Comparison of ENCODE assay signal across 8 mouse cellular contexts in the genomic region with DNA sequence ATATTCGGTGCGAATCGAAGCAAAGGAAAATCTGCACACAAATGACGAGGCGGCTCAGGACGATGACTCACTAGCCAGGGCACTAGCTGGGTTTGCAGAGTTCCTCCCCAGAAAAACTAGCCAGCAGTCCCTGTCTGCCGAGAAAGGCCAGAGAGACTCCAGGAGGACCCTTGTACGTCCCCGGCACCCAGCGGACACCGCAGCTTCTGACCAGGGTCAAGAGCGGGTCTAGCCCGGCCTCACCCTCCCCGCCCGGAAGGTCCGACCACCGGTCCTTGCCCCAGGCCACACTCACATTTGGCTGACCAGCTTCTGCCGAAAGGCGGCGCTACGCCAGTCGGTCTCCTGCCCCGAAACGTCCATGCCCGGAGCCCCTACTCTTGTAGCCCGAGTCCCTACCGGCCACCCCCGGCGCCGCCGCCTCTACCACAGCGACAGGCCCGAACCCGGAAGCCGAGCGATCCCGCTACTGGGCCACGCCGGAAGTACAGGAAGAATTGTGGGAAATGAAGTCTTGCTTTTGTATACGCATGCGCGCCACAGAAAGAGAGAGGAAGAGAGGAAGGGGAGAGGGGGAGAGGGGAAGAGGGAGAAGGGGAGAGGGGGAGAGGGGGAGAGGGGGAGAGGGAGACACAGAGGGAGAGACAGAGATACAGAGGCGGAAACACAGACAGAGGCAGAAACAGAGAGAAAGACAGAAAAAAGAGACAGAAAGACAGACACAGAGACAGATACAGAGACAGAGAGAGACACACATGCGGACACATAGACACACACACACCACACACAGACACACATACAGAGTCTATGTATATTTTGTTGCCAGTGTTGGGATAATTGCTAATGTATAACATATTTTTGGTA. TPM values are rescaled to one million over a fixed set of nuclear protein-coding genes. Genes with fewer than 3 reads are reported as not detected.
DNase-seq lines count a peak whose midpoint lies in the region; ATAC-seq and TF ChIP-seq lines count a peak whose summit lies in the region.

No protein-coding gene starts in this region.

- H3K4me2 ChIP-seq in lung, postnatal 0 days (replicated peaks; ENCODE audit: low read depth, low read length): peak overlapping the region; percentile 63

- peak overlapping the region; percentile 89 to 95 for H3K4me3 ChIP-seq in MEL (ENCODE audit: control insufficient read depth in 1 of 2, insufficient read depth in 1 of 2, low read depth in 2 of 2, low read length in 2 of 2)
- peak overlapping the region; percentile 99 for H3K4me3 ChIP-seq in cerebellum, adult 2 months (replicated peaks; ENCODE audit: insufficient read depth, low read depth, low read length)
- H3K4me3 ChIP-seq in hindbrain, embryonic 10.5 days: peak overlapping the region; percentile 97
- H3K4me3 ChIP-seq in lung, postnatal 0 days (ENCODE audit: low read depth, low read length): peak overlapping the region; percentile 81

- TF ChIP-seq POLR2A in MEL (IDR thresholded peaks at IDR 0.05; ENCODE audit: control insufficient read depth in 1 of 2, insufficient read depth in 1 of 2, low read depth in 1 of 2, low read length in 2 of 2, poor library complexity in 1 of 2): peak; percentile 80 to 87
- TF ChIP-seq POLR2A in cerebellum, adult 2 months (IDR thresholded peaks at IDR 0.05; ENCODE audit: borderline replicate concordance, insufficient read depth, low read length): peak; percentile 66; the same call in 1 of the 2 replicates

- DNase-seq in MEL (ENCODE audit: low read depth, low spot score): peak; percentile 94
- peak; percentile 90 to 91 for DNase-seq in cerebellum, adult 2 months
- DNase-seq in forelimb bud, embryonic 11.5 days (ENCODE audit: low read depth, low spot score): peak; percentile 91
- DNase-seq in hindbrain, embryonic 10.5 days (ENCODE audit: low spot score): peak; percentile 94
- peak; percentile 91 for DNase-seq in layer of hippocampus, adult 9-11 months
- DNase-seq in lung, postnatal 0 days (ENCODE audit: low spot score): peak; percentile 98
- peak; percentile 78 for DNase-seq in ovary, postnatal 14 days (ENCODE audit: low spot score)
- DNase-seq in thymus, postnatal 14 days: peak; percentile 93

- H3K27me3 ChIP-seq in MEL (ENCODE audit: control insufficient read depth in 1 of 2, insufficient read depth in 2 of 2, low read length in 2 of 2): no peaks in the 10 kb centered on the region
- H3K27me3 ChIP-seq in cerebellum, adult 2 months (ENCODE audit: control insufficient read depth, insufficient read depth, low read length): no peaks in the 10 kb centered on the region
- no peaks in the 10 kb centered on the region for H3K27me3 ChIP-seq in hindbrain, embryonic 10.5 days (ENCODE audit: insufficient read depth, poor library complexity, severe bottlenecking)
- no peaks in the 10 kb centered on the region for H3K27me3 ChIP-seq in lung, postnatal 0 days (replicated peaks; ENCODE audit: insufficient read depth, low read length)

- H3K79me2 ChIP-seq in MEL (ENCODE audit: control insufficient read depth, insufficient read depth, low read length, poor library complexity): peaks cover 41% of the 10 kb centered on the region

- H3K36me3 ChIP-seq in MEL (ENCODE audit: control insufficient read depth in 1 of 2, insufficient read depth in 2 of 2, low read length in 2 of 2): peaks cover 0 to 13% of the 10 kb centered on the region in 2 experiments; a peak in 2 of 4 replicates
- H3K36me3 ChIP-seq in hindbrain, embryonic 10.5 days: peaks cover 7% of the 10 kb centered on the region; the same call in 1 of the 2 replicates
- H3K36me3 ChIP-seq in lung, postnatal 0 days (ENCODE audit: insufficient read depth, low read length): no peaks in the 10 kb centered on the region

- ATAC-seq in lung, postnatal 0 days: peak; percentile 92

- H3K9me3 ChIP-seq in MEL (replicated peaks; ENCODE audit: insufficient read depth, low read length): no peaks in the 10 kb centered on the region
- no peaks in the 10 kb centered on the region for H3K9me3 ChIP-seq in hindbrain, embryonic 10.5 days
- no peaks in the 10 kb centered on the region for H3K9me3 ChIP-seq in lung, postnatal 0 days (ENCODE audit: low read length)

- peak overlapping the region; percentile 97 for H3K9ac ChIP-seq in MEL (ENCODE audit: control insufficient read depth, low read depth, low read length, poor library complexity, severe bottlenecking)
- peak overlapping the region; percentile 90 for H3K9ac ChIP-seq in lung, postnatal 0 days (replicated peaks; ENCODE audit: low read depth)

- peak overlapping the region; percentile 69 for H3K27ac ChIP-seq in MEL (ENCODE audit: control insufficient read depth, low read depth, low read length)
- H3K27ac ChIP-seq in cerebellum, adult 2 months (ENCODE audit: insufficient read depth, low read length): peak overlapping the region; percentile 85
- H3K27ac ChIP-seq in hindbrain, embryonic 10.5 days: peak overlapping the region; percentile 88
- peak overlapping the region; percentile 89 for H3K27ac ChIP-seq in lung, postnatal 0 days (ENCODE audit: low read length)

- TF ChIP-seq RAD21 in MEL (IDR thresholded peaks at IDR 0.05; ENCODE audit: low read depth, low read length): no peak

- WGBS in cerebellum, adult 2 months: 2% methylated on average over 44 of the region's 44 CpGs
- WGBS in hindbrain, embryonic 10.5 days: 2% methylated on average over 44 of the region's 44 CpGs
- WGBS in lung, postnatal 0 days: 1% methylated on average over 33 of the region's 44 CpGs

- TF ChIP-seq EP300 in MEL (IDR thresholded peaks at IDR 0.05; ENCODE audit: low read depth in 1 of 2, low read length in 2 of 2): no peak
- TF ChIP-seq EP300 in lung, postnatal 0 days (IDR thresholded peaks at IDR 0.05): no peak

- peak in 1 of 3 experiments; percentile 10; a peak in 1 of 6 replicates for TF ChIP-seq CTCF in MEL (IDR thresholded peaks at IDR 0.05 in 2 of 3, conservative IDR thresholded peaks at IDR 0.05 in 1 of 3; ENCODE audit: control insufficient read depth in 1 of 3, insufficient read depth in 1 of 3, low read depth in 2 of 3, low read length in 3 of 3, poor library complexity in 1 of 3, severe bottlenecking in 1 of 3)
- no peak for TF ChIP-seq CTCF in cerebellum, adult 2 months (IDR thresholded peaks at IDR 0.05; ENCODE audit: borderline replicate concordance, insufficient read depth, low read depth, low read length)
- TF ChIP-seq CTCF in lung, postnatal 0 days (IDR thresholded peaks at IDR 0.05): peak; percentile 66

- H3K4me1 ChIP-seq in MEL (ENCODE audit: control insufficient read depth in 1 of 2, insufficient read depth in 2 of 2, low read length in 2 of 2): peaks cover 8 to 10% of the 10 kb centered on the region in 2 experiments
- H3K4me1 ChIP-seq in cerebellum, adult 2 months (ENCODE audit: control insufficient read depth, insufficient read depth, low read length): peaks cover 3% of the 10 kb centered on the region; the same call in 1 of the 2 replicates
- H3K4me1 ChIP-seq in hindbrain, embryonic 10.5 days (replicated peaks): peaks cover 19% of the 10 kb centered on the region
- H3K4me1 ChIP-seq in lung, postnatal 0 days (ENCODE audit: insufficient read depth, low read depth, low read length): peaks cover 4% of the 10 kb centered on the region; the same call in 1 of the 2 replicates

TF ChIP-seq in MEL, 35 proteins besides CTCF, POLR2A, EP300 and RAD21 (continues in another document):
- TF ChIP-seq NRF1 (IDR thresholded peaks at IDR 0.05; ENCODE audit: insufficient read depth, low read depth, low read length, poor library complexity, severe bottlenecking) (peak; percentile 77), SIN3A (IDR thresholded peaks at IDR 0.05; ENCODE audit: low read length) (no peak; the same call in 1 of the 2 replicates), USF1 (IDR thresholded peaks at IDR 0.05; ENCODE audit: low read depth, low read length) (no peak), GATA1 (IDR thresholded peaks at IDR 0.05; ENCODE audit: low read depth, low read length) (no peak), KAT2A (conservative IDR thresholded peaks at IDR 0.05; ENCODE audit: low read depth, low read length) (peak; percentile 74; the same call in 1 of the 2 replicates), TBP (IDR thresholded peaks at IDR 0.05; ENCODE audit: low read depth, low read length) (0 out of 2 replicates have a peak, but pooled peaks have one; percentile 53), CHD2 (IDR thresholded peaks at IDR 0.05; ENCODE audit: low read length) (no peak), ETS1 (IDR thresholded peaks at IDR 0.05; ENCODE audit: low read depth, low read length) (no peak), SMC3 (IDR thresholded peaks at IDR 0.05; ENCODE audit: low read depth, low read length) (no peak), GABPA (IDR thresholded peaks at IDR 0.05; ENCODE audit: low read depth, low read length) (no peak), POLR2AphosphoS5 (IDR thresholded peaks at IDR 0.05; ENCODE audit: borderline replicate concordance, low read depth, low read length) (no peak), ZMIZ1 (IDR thresholded peaks at IDR 0.05; ENCODE audit: low read depth, low read length) (no peak), ZKSCAN1 (IDR thresholded peaks at IDR 0.05; ENCODE audit: low read depth, low read length) (no peak), POLR2AphosphoS2 (IDR thresholded peaks at IDR 0.05; ENCODE audit: low read length) (peak; percentile 63; the same call in 1 of the 2 replicates), MYC (IDR thresholded peaks at IDR 0.05; ENCODE audit: low read depth, low read length) (0 out of 2 replicates have a peak, but pooled peaks have one; percentile 35), CHD1 (IDR thresholded peaks at IDR 0.05; ENCODE audit: low read depth, low read length) (no peak), BHLHE40 (IDR thresholded peaks at IDR 0.05; ENCODE audit: borderline replicate concordance, low read depth, low read length) (no peak), ZC3H11A (IDR thresholded peaks at IDR 0.05; ENCODE audit: low read depth, low read length) (no peak), MAZ (IDR thresholded peaks at IDR 0.05; ENCODE audit: low read depth, low read length) (no peak)

RNA-seq across cellular contexts. Expression of gene Med15, which starts 10.0 kb away (rescaled TPM):
- total RNA-seq in MEL (2012; rRNA removed): 25.9 and 27.6 TPM in 2 replicates
- 10 to 100 TPM in 1 of 2 experiments, not detected in 1; 62.0 TPM for polyA plus RNA-seq in MEL (2012; ENCODE audit: insufficient read depth in 1 of 2, insufficient read length in 2 of 2, low read depth in 1 of 2, low replicate concordance in 2 of 2, missing spikeins in 1 of 2)
- polyA plus RNA-seq in cerebellum, adult 2 months (2012; rRNA removed): 73.1 and 78.7 TPM in 2 replicates
- polyA plus RNA-seq in hindbrain, embryonic 10.5 days (2016; fragmentation: Nextera tagmentation; extraction: Ambion mirVana): 46.8 and 54.2 TPM in 2 replicates
- polyA plus RNA-seq in lung, postnatal 0 days (2015; fragmentation: Nextera tagmentation; extraction: Ambion mirVana): 23.0 and 24.0 TPM in 2 replicates

RNA-seq across cellular contexts. Expression of gene Klhl22, which starts 36.7 kb away (rescaled TPM):
- total RNA-seq in MEL (2012; rRNA removed): 93.6 and 97.0 TPM in 2 replicates
- 100 to 1,000 TPM in 1 of 2 experiments, 10 to 100 TPM in 1; 82.4 to 191 TPM for polyA plus RNA-seq in MEL (2012; ENCODE audit: insufficient read depth in 1 of 2, insufficient read length in 2 of 2, low read depth in 1 of 2, low replicate concordance in 2 of 2, missing spikeins in 1 of 2)
- polyA plus RNA-seq in cerebellum, adult 2 months (2012; rRNA removed): 101 and 106 TPM in 2 replicates
- polyA plus RNA-seq in hindbrain, embryonic 10.5 days (2016; fragmentation: Nextera tagmentation; extraction: Ambion mirVana): 57.5 TPM in 2 replicates
- 25.4 and 29.8 TPM in 2 replicates for polyA plus RNA-seq in lung, postnatal 0 days (2015; fragmentation: Nextera tagmentation; extraction: Ambion mirVana)

Comparison
In these comparisons a context has a peak if more than half of its experiments do, and no peak if none do; other contexts are left out.
1. Peak in every context shown above with its lines: DNase-seq, ATAC-seq, H3K4me3 ChIP-seq and H3K27ac ChIP-seq.